Mouse (Mus musculus): ENCODE measurements around the gene Cd300a. TPM values are rescaled to one million over a fixed set of nuclear protein-coding genes. Genes with fewer than 3 reads are reported as not detected.

Gene Cd300a
- polyA plus RNA-seq, 1 experiment from 2014 or later = 1.9 TPM

DNA sequence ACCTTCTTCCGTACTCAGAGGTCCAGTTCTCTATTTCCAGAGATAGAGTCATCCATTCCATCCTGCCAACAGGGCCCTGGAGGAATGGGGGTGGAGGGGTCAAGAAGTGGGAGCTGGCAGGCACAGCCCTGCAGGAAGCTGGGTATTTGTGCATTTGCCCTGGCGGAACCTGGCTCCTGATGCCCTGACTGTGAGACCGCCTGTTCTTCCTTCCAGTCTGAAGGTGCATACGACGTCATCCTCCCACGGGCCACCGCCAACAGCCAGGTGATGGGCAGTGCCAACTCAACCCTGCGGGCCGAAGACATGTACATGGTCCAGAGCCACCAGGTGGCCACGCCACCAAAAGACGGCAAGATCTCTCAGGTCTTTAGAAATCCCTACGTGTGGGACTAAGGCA lies 21.6 kb upstream of the Cd300a start:
- H3K36me3 ChIP-seq = peaks cover 92% of the 10 kb centered on the region
- H3K27me3 ChIP-seq = no peaks in the 10 kb centered on the region
- no peak overlapping the region for H3K4me2 ChIP-seq (replicated peaks)
- 90% methylated on average over 12 of the region's 12 CpGs for WGBS
- H3K9me3 ChIP-seq = no peaks in the 10 kb centered on the region
- ATAC-seq (ENCODE audit: low FRiP score, low read depth) = no peak
- H3K4me3 ChIP-seq = no peak overlapping the region
- H3K27ac ChIP-seq = no peak overlapping the region
- peaks cover 32% of the 10 kb centered on the region for H3K4me1 ChIP-seq
- H3K9ac ChIP-seq = no peak overlapping the region

DNA sequence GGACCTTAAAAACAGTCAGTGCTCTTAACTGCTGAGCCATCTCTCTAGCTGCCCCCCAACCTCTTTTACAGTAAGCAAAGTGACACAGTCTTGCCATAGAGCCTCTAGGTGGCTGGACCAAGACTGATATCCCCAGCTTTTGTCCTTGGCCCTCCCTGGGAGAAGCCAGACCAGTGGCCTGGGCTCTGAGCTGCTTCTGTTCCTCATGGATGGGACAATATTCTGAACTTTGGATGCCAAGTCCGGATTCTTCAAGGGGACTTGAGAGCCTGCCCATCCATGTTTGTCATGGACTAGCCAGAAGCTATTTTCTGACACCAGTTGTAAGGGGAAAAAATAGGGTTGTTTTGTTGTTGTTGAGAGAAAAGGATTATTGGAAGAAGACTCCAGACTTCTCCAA lies 20.1 kb upstream of the Cd300a start:
- H3K27ac ChIP-seq = no peak overlapping the region
- no peak overlapping the region for H3K4me2 ChIP-seq (replicated peaks)
- H3K9ac ChIP-seq = no peak overlapping the region
- ATAC-seq (ENCODE audit: low FRiP score, low read depth) = no peak
- H3K4me3 ChIP-seq = no peak overlapping the region
- 100% methylated on average over 1 of the region's 1 CpGs for WGBS
- H3K4me1 ChIP-seq = peaks cover 41% of the 10 kb centered on the region
- no peaks in the 10 kb centered on the region for H3K27me3 ChIP-seq
- peaks cover 83% of the 10 kb centered on the region for H3K36me3 ChIP-seq
- no peaks in the 10 kb centered on the region for H3K9me3 ChIP-seq

GRCm38 (mm10) chr11:114871540-114871939 lies 18.3 kb upstream of the Cd300a start:
- H3K9ac ChIP-seq = no peak overlapping the region
- WGBS = 87% methylated on average over 2 of the region's 2 CpGs
- no peak overlapping the region for H3K4me2 ChIP-seq (replicated peaks)
- peaks cover 43% of the 10 kb centered on the region for H3K4me1 ChIP-seq
- H3K9me3 ChIP-seq = no peaks in the 10 kb centered on the region
- H3K27ac ChIP-seq = no peak overlapping the region
- no peaks in the 10 kb centered on the region for H3K27me3 ChIP-seq
- peaks cover 66% of the 10 kb centered on the region for H3K36me3 ChIP-seq
- no peak for ATAC-seq (ENCODE audit: low FRiP score, low read depth)
- no peak overlapping the region for H3K4me3 ChIP-seq

GRCm38 (mm10) chr11:114873022-114873817 lies 16.6 kb upstream of the Cd300a start:
- WGBS = 21% methylated on average over 6 of the region's 6 CpGs
- Histone ChIP-seq H3K36me3 (peaks cover 50% of the 10 kb centered on the region), H3K27ac (peak overlapping the region; percentile 52; the same call in 1 of the 2 replicates), H3K27me3 (no peaks in the 10 kb centered on the region), H3K4me1 (peaks cover 33% of the 10 kb centered on the region), H3K9me3 (no peaks in the 10 kb centered on the region), H3K4me3 (no peak overlapping the region), H3K9ac (no peak overlapping the region), H3K4me2 (replicated peaks) (no peak overlapping the region)
- ATAC-seq (ENCODE audit: low FRiP score, low read depth) = 0 out of 2 replicates have a peak, but pooled peaks have one; percentile 9

DNA sequence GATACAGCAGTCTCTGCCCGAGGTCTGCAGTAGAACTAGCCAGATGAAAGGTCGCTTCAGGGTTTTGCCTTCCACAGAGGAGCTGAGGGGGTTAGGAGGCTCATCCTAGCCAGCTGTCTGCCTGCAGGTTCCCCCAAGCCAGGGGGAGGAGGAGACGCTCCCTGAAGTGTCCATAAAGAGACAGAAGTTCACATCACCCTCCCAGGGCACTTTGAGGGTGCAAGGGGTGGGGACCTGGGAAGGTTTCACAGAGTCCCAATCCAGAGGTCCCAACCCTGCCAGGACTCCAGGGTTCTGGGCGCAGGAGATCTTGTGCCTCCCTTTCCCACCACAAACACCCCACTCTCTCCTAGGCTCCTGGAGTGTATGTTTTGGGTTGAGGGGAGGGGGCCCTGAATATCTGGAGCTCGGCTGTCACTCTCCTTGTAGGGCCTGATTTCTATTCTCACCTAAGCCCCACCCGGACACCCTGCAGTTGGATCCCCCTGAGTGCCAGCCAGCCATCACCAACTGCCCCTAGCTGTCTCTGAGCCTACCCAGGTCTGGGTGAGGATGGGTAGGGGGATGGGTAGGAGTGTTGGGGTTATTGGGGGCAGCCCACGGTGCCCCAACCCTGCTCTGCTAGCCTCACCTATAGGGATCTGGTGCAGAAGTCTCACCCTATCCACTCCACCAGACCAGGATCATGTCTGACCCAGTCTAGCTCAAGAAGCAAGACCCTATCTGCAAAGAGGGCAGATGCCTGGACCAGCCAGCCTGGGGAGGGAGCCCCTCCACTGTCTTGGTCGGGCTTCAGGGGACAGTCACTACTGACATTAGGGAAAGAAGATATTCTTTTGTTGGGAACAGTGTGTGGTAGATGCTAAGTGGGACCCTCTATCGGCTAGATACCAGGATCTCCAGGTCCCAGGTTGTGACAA lies 15.4 kb upstream of the Cd300a start:
- Histone ChIP-seq H3K4me2 (replicated peaks) (no peak overlapping the region), H3K27me3 (no peaks in the 10 kb centered on the region), H3K27ac (no peak overlapping the region), H3K36me3 (peaks cover 37% of the 10 kb centered on the region), H3K4me3 (no peak overlapping the region), H3K4me1 (peaks cover 33% of the 10 kb centered on the region), H3K9ac (no peak overlapping the region), H3K9me3 (no peaks in the 10 kb centered on the region)
- ATAC-seq (ENCODE audit: low FRiP score, low read depth) = no peak
- 55% methylated on average over 9 of the region's 9 CpGs for WGBS

DNA sequence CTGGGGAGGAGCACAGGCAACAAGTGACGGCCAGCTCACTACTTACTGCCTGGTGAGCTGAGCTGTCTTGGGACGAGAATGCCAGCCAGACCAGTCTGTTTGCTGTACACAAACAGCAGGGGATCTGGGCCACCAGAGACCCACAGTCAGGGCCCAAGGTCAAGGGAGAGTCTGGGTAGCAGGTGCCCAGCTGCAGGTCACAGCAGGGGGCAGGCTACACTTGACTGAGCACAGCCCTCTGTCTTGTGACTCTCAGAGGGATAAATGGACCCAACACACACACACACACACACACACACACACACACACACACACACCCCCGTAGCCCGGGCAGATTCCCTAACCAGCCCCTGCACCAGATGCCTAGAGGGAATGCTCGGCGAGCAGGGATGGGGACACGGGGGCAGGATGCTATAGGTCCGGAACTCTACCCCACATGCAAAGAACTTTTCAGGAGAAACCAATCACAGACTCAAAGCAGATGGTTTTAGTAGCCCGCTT lies 14.5 kb upstream of the Cd300a start:
- peak overlapping the region; percentile 19 for H3K4me2 ChIP-seq (replicated peaks)
- no peak overlapping the region for H3K4me3 ChIP-seq
- 5% methylated on average over 9 of the region's 9 CpGs for WGBS
- no peaks in the 10 kb centered on the region for H3K9me3 ChIP-seq
- no peak overlapping the region for H3K27ac ChIP-seq
- peaks cover 33% of the 10 kb centered on the region for H3K4me1 ChIP-seq
- ATAC-seq (ENCODE audit: low FRiP score, low read depth) = no peak
- peaks cover 29% of the 10 kb centered on the region for H3K36me3 ChIP-seq
- peak overlapping the region; percentile 19 for H3K9ac ChIP-seq
- no peaks in the 10 kb centered on the region for H3K27me3 ChIP-seq

- 28% methylated on average over 7 of the region's 7 CpGs for WGBS
- Histone ChIP-seq H3K9me3 (no peaks in the 10 kb centered on the region), H3K4me1 (peaks cover 33% of the 10 kb centered on the region), H3K4me3 (no peak overlapping the region), H3K27ac (no peak overlapping the region), H3K9ac (no peak overlapping the region), H3K36me3 (peaks cover 20% of the 10 kb centered on the region), H3K27me3 (no peaks in the 10 kb centered on the region), H3K4me2 (replicated peaks) (no peak overlapping the region)
- no peak for ATAC-seq (ENCODE audit: low FRiP score, low read depth)
These were observed 13.7 kb upstream of the Cd300a start for GRCm38 (mm10) chr11:114876176-114876575.

DNA sequence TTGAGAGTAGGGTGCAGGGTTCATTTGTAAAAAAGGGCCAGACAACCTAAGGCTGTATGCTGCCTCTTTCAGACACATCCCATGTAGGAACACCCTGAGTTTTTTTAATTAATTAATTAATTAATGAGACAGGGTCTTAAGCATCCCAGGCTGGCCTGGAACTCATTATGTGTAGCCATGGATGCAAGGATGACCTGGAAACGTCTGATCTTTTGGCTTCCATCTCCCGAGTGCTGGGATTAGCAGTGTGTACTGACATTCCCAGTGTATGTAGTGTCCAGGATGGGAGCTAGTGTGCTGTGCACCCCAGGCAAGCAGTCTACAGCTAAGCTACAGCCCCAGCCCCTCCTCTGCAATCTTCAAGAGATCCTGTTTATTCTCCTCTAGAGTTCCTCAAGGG lies 13.2 kb upstream of the Cd300a start:
- H3K4me2 ChIP-seq (replicated peaks) = no peak overlapping the region
- 18% methylated on average over 2 of the region's 2 CpGs for WGBS
- ATAC-seq (ENCODE audit: low FRiP score, low read depth) = no peak
- no peaks in the 10 kb centered on the region for H3K27me3 ChIP-seq
- H3K4me3 ChIP-seq = no peak overlapping the region
- H3K4me1 ChIP-seq = peaks cover 33% of the 10 kb centered on the region
- no peaks in the 10 kb centered on the region for H3K9me3 ChIP-seq
- H3K27ac ChIP-seq = no peak overlapping the region
- peaks cover 16% of the 10 kb centered on the region for H3K36me3 ChIP-seq
- no peak overlapping the region for H3K9ac ChIP-seq

DNA sequence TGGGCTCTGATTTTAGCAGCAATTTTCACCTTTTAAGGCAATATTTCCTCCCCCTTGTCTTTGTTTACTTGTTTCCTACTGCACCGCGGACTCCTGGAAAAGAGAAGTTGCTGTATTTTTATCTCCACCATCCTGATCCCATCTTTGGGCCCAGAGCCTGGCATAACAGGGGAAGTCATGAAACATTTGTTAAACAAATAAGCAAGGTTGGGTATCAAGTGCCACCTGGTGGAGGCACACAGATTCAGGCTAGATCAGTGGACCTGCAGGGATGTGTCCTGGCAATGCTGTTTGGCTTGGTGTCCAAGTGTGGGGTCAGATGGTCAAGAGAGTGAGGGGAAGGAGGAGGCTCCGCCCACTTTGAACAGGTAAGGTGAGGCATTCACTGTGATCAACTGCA lies 12.7 kb upstream of the Cd300a start:
- Histone ChIP-seq H3K4me1 (peaks cover 33% of the 10 kb centered on the region), H3K4me2 (replicated peaks) (no peak overlapping the region), H3K36me3 (peaks cover 12% of the 10 kb centered on the region), H3K27ac (no peak overlapping the region), H3K9ac (no peak overlapping the region), H3K9me3 (no peaks in the 10 kb centered on the region), H3K4me3 (no peak overlapping the region), H3K27me3 (no peaks in the 10 kb centered on the region)
- 61% methylated on average over 3 of the region's 3 CpGs for WGBS
- no peak for ATAC-seq (ENCODE audit: low FRiP score, low read depth)

DNA sequence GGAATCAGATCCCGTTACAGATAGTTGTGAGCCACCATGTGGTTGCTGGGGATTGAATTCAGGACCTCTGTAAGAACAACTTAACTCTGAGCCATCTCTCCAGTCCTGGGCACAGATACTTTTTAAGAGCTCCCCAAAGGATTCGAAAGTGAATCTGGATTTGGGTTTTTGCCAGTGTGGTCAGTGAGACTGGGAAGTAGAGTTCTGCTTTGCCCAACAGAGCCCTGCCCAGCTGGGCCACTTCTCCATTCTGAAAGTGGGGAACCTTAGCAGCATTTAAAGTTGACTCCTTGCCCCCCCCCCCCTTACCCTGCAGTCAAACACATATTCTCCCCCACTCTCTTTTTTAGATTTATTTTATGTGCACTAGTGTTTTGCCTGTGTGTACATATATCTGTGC lies 10.2 kb upstream of the Cd300a start:
- no peaks in the 10 kb centered on the region for H3K9me3 ChIP-seq
- H3K36me3 ChIP-seq = no peaks in the 10 kb centered on the region
- H3K4me3 ChIP-seq = no peak overlapping the region
- H3K27me3 ChIP-seq = no peaks in the 10 kb centered on the region
- H3K4me1 ChIP-seq = peaks cover 16% of the 10 kb centered on the region
- WGBS = 82% methylated on average over 2 of the region's 2 CpGs
- H3K27ac ChIP-seq = no peak overlapping the region
- H3K9ac ChIP-seq = no peak overlapping the region
- H3K4me2 ChIP-seq (replicated peaks) = no peak overlapping the region
- ATAC-seq (ENCODE audit: low FRiP score, low read depth) = no peak

DNA sequence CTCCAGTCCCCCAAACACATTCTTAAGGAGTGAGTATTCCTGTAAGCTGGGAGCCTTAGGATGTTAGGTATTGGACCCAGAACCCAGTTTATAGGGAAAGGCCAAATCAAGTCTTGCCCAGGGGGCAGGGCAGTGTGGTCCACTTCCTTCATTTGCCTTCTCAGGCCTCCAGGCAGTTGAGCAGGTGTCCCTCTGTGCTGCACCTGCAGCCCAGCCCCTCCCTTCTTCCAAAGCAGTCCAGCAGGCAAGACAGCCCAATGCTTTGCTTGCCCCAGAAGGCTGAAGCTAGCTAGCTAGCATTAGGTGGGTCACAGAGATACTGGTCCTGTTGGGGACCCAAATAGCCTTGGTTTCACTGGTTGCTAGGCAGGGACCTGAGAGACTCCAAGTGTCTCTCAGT lies 9.7 kb upstream of the Cd300a start:
- Histone ChIP-seq H3K4me1 (peaks cover 10% of the 10 kb centered on the region), H3K4me3 (no peak overlapping the region), H3K9ac (no peak overlapping the region), H3K36me3 (no peaks in the 10 kb centered on the region), H3K27ac (no peak overlapping the region), H3K9me3 (no peaks in the 10 kb centered on the region), H3K4me2 (replicated peaks) (no peak overlapping the region), H3K27me3 (no peaks in the 10 kb centered on the region)
- no peak for ATAC-seq (ENCODE audit: low FRiP score, low read depth)

DNA sequence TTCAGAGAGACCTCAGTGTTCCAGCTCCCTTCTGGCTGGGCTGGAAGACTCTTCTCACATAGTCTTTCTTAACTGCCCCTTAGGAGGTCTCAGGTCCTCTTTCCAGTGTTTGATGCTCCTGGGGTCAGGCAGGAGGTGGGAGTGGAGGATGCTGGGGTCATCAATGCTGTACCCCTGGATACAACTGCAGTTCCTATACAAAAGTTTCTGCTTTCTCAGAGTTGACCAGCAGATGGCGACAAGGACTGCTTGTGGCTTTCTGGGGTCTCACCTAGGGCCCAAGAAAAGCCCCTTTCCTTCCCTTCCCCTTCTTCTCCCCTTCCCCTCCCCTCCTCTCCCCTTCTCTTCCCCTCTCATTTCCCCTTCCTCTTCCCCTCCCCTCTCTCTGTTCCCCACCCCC lies 9.3 kb upstream of the Cd300a start:
- no peak overlapping the region for H3K27ac ChIP-seq
- no peak for ATAC-seq (ENCODE audit: low FRiP score, low read depth)
- WGBS = 0% methylated on average over 1 of the region's 1 CpGs

More for the DNA sequence above, 9.3 kb upstream of the Cd300a start:
- Histone ChIP-seq H3K4me1 (peaks cover 6% of the 10 kb centered on the region), H3K9me3 (no peaks in the 10 kb centered on the region), H3K27me3 (no peaks in the 10 kb centered on the region), H3K9ac (no peak overlapping the region), H3K36me3 (no peaks in the 10 kb centered on the region), H3K4me3 (no peak overlapping the region), H3K4me2 (replicated peaks) (no peak overlapping the region)

All from limb, embryonic 13.5 days (tissue).